Mouse (Mus musculus): ENCODE measurements at regions not wholly inside any gene's neighbourhood (a gene's known extent, or its start where the extent isn't known, plus 50 kb on each side); places are given as distances from the start of the nearest gene placed in this dataset.

- 72% methylated on average over 13 of the region's 13 CpGs for WGBS
- no peaks in the 10 kb centered on the region for H3K27me3 ChIP-seq (ENCODE audit: insufficient read depth, low read length)
- DNase-seq (ENCODE audit: low spot score) (no peak), ATAC-seq (ENCODE audit: low FRiP score) (no peak)
- H3K36me3 ChIP-seq (ENCODE audit: insufficient read depth, low read length): no peaks in the 10 kb centered on the region
- no peak overlapping the region for H3K4me3 ChIP-seq (ENCODE audit: low read depth, low read length)
- no peaks in the 10 kb centered on the region for H3K9me3 ChIP-seq (ENCODE audit: low read length)
- no peak for TF ChIP-seq CTCF (IDR thresholded peaks at IDR 0.05)
- H3K27ac ChIP-seq (ENCODE audit: low read depth, low read length): no peak overlapping the region
- H3K9ac ChIP-seq (replicated peaks; ENCODE audit: low read length, poor library complexity, severe bottlenecking): no peak overlapping the region
- no peaks in the 10 kb centered on the region for H3K4me1 ChIP-seq (ENCODE audit: insufficient read depth, low read length)
- no peak overlapping the region for H3K4me2 ChIP-seq (ENCODE audit: low read depth, low read length, poor library complexity, severe bottlenecking)
These were observed 85.2 kb upstream of the Zbtb40 start for GRCm38 (mm10) chr4:137133789-137134188.

GRCm38 (mm10) chr4:137130619-137131212, 82.1 kb upstream of the Zbtb40 start:
- ATAC-seq (ENCODE audit: low FRiP score): no peak
- H3K36me3 ChIP-seq (ENCODE audit: insufficient read depth, low read length): no peaks in the 10 kb centered on the region
- no peak overlapping the region for H3K4me2 ChIP-seq (ENCODE audit: low read depth, low read length, poor library complexity, severe bottlenecking)
- H3K9me3 ChIP-seq (ENCODE audit: low read length): no peaks in the 10 kb centered on the region
- H3K4me3 ChIP-seq (ENCODE audit: low read depth, low read length): no peak overlapping the region
- H3K27me3 ChIP-seq (ENCODE audit: insufficient read depth, low read length): no peaks in the 10 kb centered on the region
- H3K4me1 ChIP-seq (ENCODE audit: insufficient read depth, low read length): no peaks in the 10 kb centered on the region
- 62% methylated on average over 6 of the region's 7 CpGs for WGBS
- no peak overlapping the region for H3K9ac ChIP-seq (replicated peaks; ENCODE audit: low read length, poor library complexity, severe bottlenecking)
- no peak for DNase-seq (ENCODE audit: low spot score)
- no peak overlapping the region for H3K27ac ChIP-seq (ENCODE audit: low read depth, low read length)
- TF ChIP-seq CTCF (IDR thresholded peaks at IDR 0.05): no peak

- no peak overlapping the region for H3K27ac ChIP-seq (ENCODE audit: low read depth, low read length)
- H3K9me3 ChIP-seq (ENCODE audit: low read length): no peaks in the 10 kb centered on the region
- H3K36me3 ChIP-seq (ENCODE audit: insufficient read depth, low read length): no peaks in the 10 kb centered on the region
- ATAC-seq (ENCODE audit: low FRiP score): no peak
- no peaks in the 10 kb centered on the region for H3K4me1 ChIP-seq (ENCODE audit: insufficient read depth, low read length)
- 68% methylated on average over 15 of the region's 15 CpGs for WGBS
- H3K4me3 ChIP-seq (ENCODE audit: low read depth, low read length): no peak overlapping the region
- peak; percentile 32 for DNase-seq (ENCODE audit: low spot score)
- H3K27me3 ChIP-seq (ENCODE audit: insufficient read depth, low read length): no peaks in the 10 kb centered on the region
- no peak overlapping the region for H3K9ac ChIP-seq (replicated peaks; ENCODE audit: low read length, poor library complexity, severe bottlenecking)
- TF ChIP-seq CTCF (IDR thresholded peaks at IDR 0.05): no peak
- H3K4me2 ChIP-seq (ENCODE audit: low read depth, low read length, poor library complexity, severe bottlenecking): no peak overlapping the region
These were observed 79.6 kb upstream of the Zbtb40 start for GRCm38 (mm10) chr4:137128152-137128551.

GRCm38 (mm10) chr4:137121684-137122083, 73.1 kb upstream of the Zbtb40 start:
- Histone ChIP-seq H3K27me3 (ENCODE audit: insufficient read depth, low read length) (no peaks in the 10 kb centered on the region), H3K4me1 (ENCODE audit: insufficient read depth, low read length) (peaks cover 3% of the 10 kb centered on the region; the same call in 1 of the 2 replicates), H3K9ac (replicated peaks; ENCODE audit: low read length, poor library complexity, severe bottlenecking) (no peak overlapping the region), H3K9me3 (ENCODE audit: low read length) (no peaks in the 10 kb centered on the region), H3K36me3 (ENCODE audit: insufficient read depth, low read length) (no peaks in the 10 kb centered on the region), H3K4me2 (ENCODE audit: low read depth, low read length, poor library complexity, severe bottlenecking) (no peak overlapping the region), H3K4me3 (ENCODE audit: low read depth, low read length) (no peak overlapping the region), H3K27ac (ENCODE audit: low read depth, low read length) (no peak overlapping the region)
- ATAC-seq (ENCODE audit: low FRiP score) (no peak), DNase-seq (ENCODE audit: low spot score) (no peak)
- no peak for TF ChIP-seq CTCF (IDR thresholded peaks at IDR 0.05)
- WGBS: 57% methylated on average over 10 of the region's 10 CpGs

GRCm38 (mm10) chr4:137120597-137120996, 72.0 kb upstream of the Zbtb40 start:
- no peak overlapping the region for H3K4me3 ChIP-seq (ENCODE audit: low read depth, low read length)
- no peak overlapping the region for H3K4me2 ChIP-seq (ENCODE audit: low read depth, low read length, poor library complexity, severe bottlenecking)
- 74% methylated on average over 7 of the region's 7 CpGs for WGBS
- H3K36me3 ChIP-seq (ENCODE audit: insufficient read depth, low read length): no peaks in the 10 kb centered on the region
- TF ChIP-seq CTCF (IDR thresholded peaks at IDR 0.05): no peak
- no peak overlapping the region for H3K9ac ChIP-seq (replicated peaks; ENCODE audit: low read length, poor library complexity, severe bottlenecking)
- peaks cover 3% of the 10 kb centered on the region; the same call in 1 of the 2 replicates for H3K4me1 ChIP-seq (ENCODE audit: insufficient read depth, low read length)
- no peak for ATAC-seq (ENCODE audit: low FRiP score)
- no peak overlapping the region for H3K27ac ChIP-seq (ENCODE audit: low read depth, low read length)
- H3K27me3 ChIP-seq (ENCODE audit: insufficient read depth, low read length): no peaks in the 10 kb centered on the region
- no peaks in the 10 kb centered on the region for H3K9me3 ChIP-seq (ENCODE audit: low read length)
- DNase-seq (ENCODE audit: low spot score): no peak

GRCm38 (mm10) chr4:137118332-137118715, 69.7 kb upstream of the Zbtb40 start:
- DNase-seq (ENCODE audit: low spot score): no peak
- TF ChIP-seq CTCF (IDR thresholded peaks at IDR 0.05): no peak
- Histone ChIP-seq H3K27me3 (ENCODE audit: insufficient read depth, low read length) (no peaks in the 10 kb centered on the region), H3K4me1 (ENCODE audit: insufficient read depth, low read length) (peaks cover 3% of the 10 kb centered on the region; the same call in 1 of the 2 replicates), H3K4me2 (ENCODE audit: low read depth, low read length, poor library complexity, severe bottlenecking) (peak overlapping the region; percentile 56), H3K4me3 (ENCODE audit: low read depth, low read length) (peak overlapping the region; percentile 25), H3K9ac (replicated peaks; ENCODE audit: low read length, poor library complexity, severe bottlenecking) (peak overlapping the region; percentile 40), H3K27ac (ENCODE audit: low read depth, low read length) (peak overlapping the region; percentile 39; the same call in 1 of the 2 replicates), H3K9me3 (ENCODE audit: low read length) (no peaks in the 10 kb centered on the region), H3K36me3 (ENCODE audit: insufficient read depth, low read length) (no peaks in the 10 kb centered on the region)
- WGBS: 14% methylated on average over 10 of the region's 10 CpGs
- peak; percentile 34; the same call in 1 of the 2 replicates for ATAC-seq (ENCODE audit: low FRiP score)
